Mouse (Mus musculus): ENCODE measurements around the gene Methig1. TPM values are rescaled to one million over a fixed set of nuclear protein-coding genes. Genes with fewer than 3 reads are reported as not detected.

Gene Methig1
- polyA plus RNA-seq (2014; fragmentation: Illumina TruSeq; extraction: RNeasy Lipid Tissue Mini Kit (QIAGEN cat#74804); ENCODE audit: low read depth, low replicate concordance): not detected

GRCm38 (mm10) chr15:100352711-100353250 lies at the start of gene Methig1, which contains the start of gene Mettl7a2:
Methig1 (plus strand) TSS chr15:100353149.
Mettl7a2 (plus strand) TSS chr15:100353200.

DNA sequence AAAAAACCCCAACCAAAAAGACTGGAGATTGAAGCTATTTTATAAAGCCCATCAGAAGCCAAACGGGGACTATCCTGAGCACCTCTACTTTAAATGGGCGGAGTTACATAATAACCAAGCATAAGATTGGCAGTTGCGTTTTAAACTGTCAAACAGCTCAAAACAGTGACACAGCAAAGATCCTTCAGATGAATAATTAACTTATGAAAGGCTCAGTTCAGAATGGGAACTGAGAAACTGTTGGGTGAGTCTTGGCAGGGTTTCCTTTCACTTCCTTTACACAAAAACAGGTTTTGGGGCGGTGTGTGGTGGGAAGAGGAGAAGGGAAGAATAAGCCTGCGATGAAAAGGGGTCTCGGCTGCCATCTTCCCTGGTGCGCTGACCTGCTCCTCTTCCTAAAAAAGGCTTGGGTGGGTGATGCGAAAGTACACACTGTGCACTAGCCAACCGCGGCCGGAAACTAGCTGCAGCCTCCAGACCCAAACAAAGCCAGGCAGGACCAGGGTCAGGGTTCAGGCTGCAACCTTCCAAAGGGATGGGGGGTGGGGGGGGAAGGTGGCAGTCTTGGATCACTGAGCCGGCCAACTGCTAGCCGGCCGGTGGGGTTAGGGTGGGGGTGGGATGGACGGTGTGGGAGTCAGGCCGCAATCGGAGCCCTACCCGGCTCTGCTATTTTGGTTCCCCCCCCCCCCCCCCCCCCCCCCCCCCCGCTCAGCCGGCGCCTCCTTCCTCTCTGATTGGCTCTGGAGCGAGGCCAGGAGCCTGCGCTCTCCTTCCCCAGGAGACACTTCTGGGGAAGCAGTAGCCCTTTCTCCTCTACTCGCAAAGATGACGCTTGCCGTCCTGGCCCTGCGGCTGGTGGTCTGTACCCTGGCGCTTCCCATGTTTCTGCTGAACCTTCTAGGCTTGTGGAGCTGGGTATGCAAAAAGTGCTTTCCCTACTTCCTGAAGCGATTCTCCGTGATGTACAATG lies 48.6 kb upstream of the Methig1 start, which contains the start of gene Mettl7a1:
Mettl7a1 (plus strand) TSS at position 122 of the 973 bp plus-strand sequence.

DNA sequence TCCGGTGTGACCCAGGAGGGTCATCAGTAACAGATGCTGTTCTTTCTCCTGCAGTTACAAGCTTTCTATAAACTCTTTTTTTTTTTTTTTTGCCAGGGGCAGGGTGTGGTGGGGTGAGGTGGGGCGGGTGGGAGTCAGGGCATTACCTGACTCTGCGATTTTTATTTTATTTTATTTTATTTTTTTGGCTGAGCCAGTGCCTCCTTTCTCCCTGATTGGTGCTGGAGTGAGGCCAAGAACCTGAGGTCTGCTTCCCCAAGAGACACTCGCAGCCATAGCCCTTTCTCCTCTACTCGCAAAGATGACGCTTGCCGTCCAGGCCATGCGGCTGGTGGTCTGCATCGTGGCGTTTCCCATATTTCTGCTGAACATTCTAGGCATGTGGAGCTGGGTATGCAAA lies 18.3 kb upstream of the Methig1 start, which contains the start of gene Mettl7a3:
Mettl7a3 (plus strand) TSS at position 301 of the 400 bp plus-strand sequence.

GRCm38 (mm10) chr15:100364242-100364641 lies 11.3 kb downstream of the Methig1 start, which contains the start of gene Higd1c:
Higd1c (plus strand) TSS chr15:100364542.

GRCm38 (mm10) chr15:100421758-100422197 lies 68.8 kb downstream of the Methig1 start, which contains the start of gene Gm5475:
Gm5475 (plus strand) TSS chr15:100422147.

DNA sequence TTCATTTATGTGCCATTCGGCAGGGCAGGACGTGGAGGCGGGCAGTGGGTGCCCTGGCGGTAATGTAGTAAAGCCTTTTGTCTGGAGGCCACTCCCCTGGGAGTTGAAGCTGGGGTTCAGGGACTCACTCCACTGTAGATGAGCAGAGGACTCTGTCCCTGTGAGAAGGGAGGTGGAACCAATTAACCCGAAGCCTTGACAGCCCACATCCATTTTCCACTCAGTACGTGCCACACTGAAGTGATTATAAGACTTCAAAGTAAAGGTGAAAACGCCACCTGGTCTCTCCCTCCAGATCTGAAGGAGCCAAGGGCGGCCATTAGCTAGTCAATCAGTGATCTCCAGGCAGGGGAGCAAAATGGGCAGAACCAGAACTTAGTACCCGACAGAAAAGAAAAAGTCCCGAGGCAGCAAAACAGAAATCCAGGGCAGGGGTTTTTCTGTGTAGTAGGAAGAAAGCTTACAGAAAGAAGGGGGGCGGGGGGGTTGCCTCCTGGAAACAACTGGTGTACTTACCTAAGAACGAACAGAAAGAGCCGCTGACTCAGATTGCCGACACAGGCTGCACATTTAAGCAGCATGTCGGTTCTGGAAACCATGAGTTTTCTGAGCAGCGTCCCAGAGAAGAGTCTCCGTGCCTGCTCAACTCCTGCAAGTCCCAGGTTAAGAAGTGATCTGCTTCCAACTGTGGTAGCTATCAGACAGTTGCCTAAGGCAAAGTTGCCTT lies 71.6 kb downstream of the Methig1 start, which contains the start of gene Slc11a2:
Slc11a2 (minus strand) TSS at position 677 of the 727 bp plus-strand sequence.

Other genes starting within 250 kb of the Methig1 start
- 36.3 TPM for gene Atf1, start 125.3 kb upstream of the Methig1 start, polyA plus RNA-seq (2014; fragmentation: Illumina TruSeq; extraction: RNeasy Lipid Tissue Mini Kit (QIAGEN cat#74804); ENCODE audit: low read depth, low replicate concordance)
- not detected for gene Tmprss12, start 72.3 kb upstream of the Methig1 start, polyA plus RNA-seq (2014; fragmentation: Illumina TruSeq; extraction: RNeasy Lipid Tissue Mini Kit (QIAGEN cat#74804); ENCODE audit: low read depth, low replicate concordance)
- gene Mettl7a1, start 49.0 kb upstream of the Methig1 start, polyA plus RNA-seq (2014; fragmentation: Illumina TruSeq; extraction: RNeasy Lipid Tissue Mini Kit (QIAGEN cat#74804); ENCODE audit: low read depth, low replicate concordance): 595 TPM
- gene Mettl7a3, start 18.2 kb upstream of the Methig1 start, polyA plus RNA-seq (2014; fragmentation: Illumina TruSeq; extraction: RNeasy Lipid Tissue Mini Kit (QIAGEN cat#74804); ENCODE audit: low read depth, low replicate concordance): 0.52 TPM
- not detected for gene Mettl7a2, start 51 bp downstream of the Methig1 start, polyA plus RNA-seq (2014; fragmentation: Illumina TruSeq; extraction: RNeasy Lipid Tissue Mini Kit (QIAGEN cat#74804); ENCODE audit: low read depth, low replicate concordance)
- gene Higd1c, start 11.4 kb downstream of the Methig1 start, polyA plus RNA-seq (2014; fragmentation: Illumina TruSeq; extraction: RNeasy Lipid Tissue Mini Kit (QIAGEN cat#74804); ENCODE audit: low read depth, low replicate concordance): not detected
- gene Gm5475, start 69.0 kb downstream of the Methig1 start, polyA plus RNA-seq (2014; fragmentation: Illumina TruSeq; extraction: RNeasy Lipid Tissue Mini Kit (QIAGEN cat#74804); ENCODE audit: low read depth, low replicate concordance): 0.50 TPM
- 59.2 TPM for gene Slc11a2, start 71.9 kb downstream of the Methig1 start, polyA plus RNA-seq (2014; fragmentation: Illumina TruSeq; extraction: RNeasy Lipid Tissue Mini Kit (QIAGEN cat#74804); ENCODE audit: low read depth, low replicate concordance)
- gene Letmd1, start 115.9 kb downstream of the Methig1 start, polyA plus RNA-seq (2014; fragmentation: Illumina TruSeq; extraction: RNeasy Lipid Tissue Mini Kit (QIAGEN cat#74804); ENCODE audit: low read depth, low replicate concordance): 33.7 TPM
- gene Csrnp2, start 142.3 kb downstream of the Methig1 start, polyA plus RNA-seq (2014; fragmentation: Illumina TruSeq; extraction: RNeasy Lipid Tissue Mini Kit (QIAGEN cat#74804); ENCODE audit: low read depth, low replicate concordance): 5.0 TPM
- gene Tfcp2, start 198.9 kb downstream of the Methig1 start, polyA plus RNA-seq (2014; fragmentation: Illumina TruSeq; extraction: RNeasy Lipid Tissue Mini Kit (QIAGEN cat#74804); ENCODE audit: low read depth, low replicate concordance): 19.3 TPM
- gene Pou6f1, start 246.8 kb downstream of the Methig1 start, polyA plus RNA-seq (2014; fragmentation: Illumina TruSeq; extraction: RNeasy Lipid Tissue Mini Kit (QIAGEN cat#74804); ENCODE audit: low read depth, low replicate concordance): 42.7 TPM

Data from adipose tissue, adult 10 weeks (tissue).